Comparison of ENCODE assay signal across 8 mouse cellular contexts in the genomic region with DNA sequence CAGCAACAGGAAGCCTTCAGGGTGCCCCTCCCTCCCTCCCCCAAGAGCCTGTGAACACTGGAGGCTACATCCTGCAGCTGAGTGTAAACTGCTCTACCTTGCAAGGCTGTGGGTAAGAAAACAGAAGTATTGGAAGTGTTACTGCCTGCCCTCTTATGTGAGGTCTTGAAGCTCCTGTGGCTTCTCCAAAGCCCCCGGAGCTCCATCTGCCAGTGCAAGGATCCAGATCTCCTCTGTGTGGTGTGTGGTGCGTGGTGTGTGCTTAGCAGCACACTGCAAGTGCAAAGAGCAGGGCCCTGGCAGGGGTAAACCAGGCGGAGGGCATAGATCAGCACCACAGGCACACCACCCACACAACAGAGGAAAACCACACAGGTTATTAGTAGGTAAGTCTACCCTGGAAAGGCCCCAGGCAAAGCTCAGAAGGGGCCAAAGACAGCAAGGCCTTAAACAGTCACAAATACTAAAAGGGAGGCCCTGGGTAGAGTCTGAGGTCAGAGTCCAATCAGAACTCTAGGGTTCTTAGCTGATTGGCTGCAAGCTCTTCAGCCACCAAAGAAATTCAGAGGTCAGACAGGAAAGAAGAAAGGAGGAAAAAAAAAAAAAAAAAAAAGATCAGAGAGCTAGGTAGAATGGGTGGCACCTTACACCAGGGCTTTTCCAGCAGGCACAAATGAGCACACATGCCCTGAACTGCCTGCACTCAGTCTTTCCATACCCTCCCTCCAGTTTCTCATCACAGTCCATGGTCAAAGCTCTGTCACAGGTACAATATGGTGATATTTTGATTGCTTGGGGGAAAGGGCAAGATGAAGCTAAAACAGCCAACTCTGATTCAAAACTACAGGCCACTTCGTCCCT. TPM values are rescaled to one million over a fixed set of nuclear protein-coding genes. Genes with fewer than 3 reads are reported as not detected.
DNase-seq lines count a peak whose midpoint lies in the region; ATAC-seq lines count a peak whose summit lies in the region.

No protein-coding gene starts in this region.

- peak overlapping the region; percentile 98 for H3K9ac ChIP-seq in heart, embryonic 13.5 days

- no peaks in the 10 kb centered on the region for H3K9me3 ChIP-seq in heart, embryonic 13.5 days

- peaks cover 77% of the 10 kb centered on the region for H3K79me2 ChIP-seq in macrophage (ENCODE audit: inconsistent target)

- ATAC-seq in heart, embryonic 13.5 days (ENCODE audit: extremely low read depth, insufficient number of reproducible peaks, low FRiP score, low TSS enrichment), result no peak
- ATAC-seq in inflammation-experienced regulatory T-cells, adult 6 months, result peak; percentile 51

- H3K4me3 ChIP-seq in heart, embryonic 13.5 days, result peak overlapping the region; percentile 95
- peak overlapping the region; percentile 76 for H3K4me3 ChIP-seq in brown adipose tissue, adult 24 weeks (ENCODE audit: insufficient read depth, low read depth, low read length)
- peak overlapping the region; percentile 52 for H3K4me3 ChIP-seq in macrophage (ENCODE audit: inconsistent target)

- H3K4me1 ChIP-seq in heart, embryonic 13.5 days, result peaks cover 80% of the 10 kb centered on the region
- H3K4me1 ChIP-seq in brown adipose tissue, adult 24 weeks (ENCODE audit: control insufficient read depth, insufficient read depth, insufficient read length, low read length), result peaks cover 26% of the 10 kb centered on the region

- DNase-seq in heart, postnatal 4 days, result no peak
- no peak for DNase-seq in embryo, embryonic 10.5 days (ENCODE audit: low spot score)
- DNase-seq in embryo, embryonic 10 days (ENCODE audit: low spot score), result no peak
- DNase-seq in adrenal gland, adult 2 months, result no peak

- H3K27ac ChIP-seq in heart, embryonic 13.5 days (replicated peaks), result peak overlapping the region; percentile 84; the same call in 1 of the 2 replicates
- no peak overlapping the region for H3K27ac ChIP-seq in brown adipose tissue, adult 24 weeks (replicated peaks; ENCODE audit: low read depth, low read length)
- H3K27ac ChIP-seq in macrophage, result peak overlapping the region; percentile 45

- H3K36me3 ChIP-seq in heart, embryonic 13.5 days, result peaks cover 8% of the 10 kb centered on the region; the same call in 1 of the 2 replicates
- no peaks in the 10 kb centered on the region for H3K36me3 ChIP-seq in macrophage (ENCODE audit: inconsistent target)

- H3K27me3 ChIP-seq in heart, embryonic 13.5 days (replicated peaks), result no peaks in the 10 kb centered on the region

- peak overlapping the region; percentile 99 for H3K4me2 ChIP-seq in heart, embryonic 13.5 days

- WGBS in heart, embryonic 13.5 days, result 46% methylated on average over 4 of the region's 4 CpGs
- WGBS in macrophage (ENCODE audit: missing documents), result 3% methylated on average over 3 of the region's 4 CpGs

RNA-seq across cellular contexts. Expression of a gene that starts 13.5 kb away (rescaled TPM):
- polyA plus RNA-seq in heart, embryonic 13.5 days (2015; fragmentation: Nextera tagmentation; extraction: Ambion mirVana), result 37.9 and 43.4 TPM in 2 replicates
- 10 to 100 TPM; 76.6 to 80.9 TPM for total RNA-seq in heart, postnatal 4 days (2021)
- polyA plus RNA-seq in brown adipose tissue, adult 24 weeks (2012; ENCODE audit: insufficient read depth, insufficient read length, missing spikeins), result 8.1 and 11.2 TPM in 2 replicates
- 100 to 1,000 TPM in 2 of 3 experiments, 10 to 100 TPM in 1; 89.4 to 181 (median 130) TPM for polyA plus RNA-seq in inflammation-experienced regulatory T-cells, adult 6 months (2017; shearing (Covaris generic))
- 100 to 1,000 TPM in 24 of 26 experiments, 10 to 100 TPM in 2; 88.6 to 708 (median 387) TPM for total RNA-seq in macrophage (2018; cell fraction: chromatin; rRNA removed)
- 100 to 1,000 TPM in 1 of 26 experiments, 10 to 100 TPM in 25; 35.0 to 102 (median 78.6) TPM for total RNA-seq in macrophage (2018; cell fraction: cytosol; rRNA removed)
- 100 to 1,000 TPM in 18 of 26 experiments, 10 to 100 TPM in 8; 45.8 to 338 (median 152) TPM for total RNA-seq in macrophage (2018; cell fraction: nucleus; rRNA removed)
- 81.8 to 163 TPM (median 99.1 TPM) in 3 replicates for polyA plus RNA-seq in macrophage (2018)
- total RNA-seq in adrenal gland, adult 2 months (2021), result 10 to 100 TPM; 37.8 to 57.6 TPM
- 108 and 122 TPM in 2 replicates for polyA plus RNA-seq in adrenal gland, adult 2 months (2012; rRNA removed)

RNA-seq across cellular contexts. Expression of a gene that starts 16.6 kb away (rescaled TPM):
- 1.6 and 2.2 TPM in 2 replicates for polyA plus RNA-seq in heart, embryonic 13.5 days (2015; fragmentation: Nextera tagmentation; extraction: Ambion mirVana)
- not detected for total RNA-seq in heart, postnatal 4 days (2021)
- polyA plus RNA-seq in brown adipose tissue, adult 24 weeks (2012; ENCODE audit: insufficient read depth, insufficient read length, missing spikeins), result not detected in 2 replicates
- polyA plus RNA-seq in inflammation-experienced regulatory T-cells, adult 6 months (2017; shearing (Covaris generic)), result 1 to 10 TPM in 1 of 3 experiments, under 1 TPM in 2; 0.78 to 1.8 (median 0.83) TPM
- under 1 TPM in 4 of 26 experiments, not detected in 22; 0.40 to 0.81 (median 0.55) TPM for total RNA-seq in macrophage (2018; cell fraction: chromatin; rRNA removed)
- total RNA-seq in macrophage (2018; cell fraction: cytosol; rRNA removed), result not detected
- under 1 TPM in 3 of 26 experiments, not detected in 23; 0.37 to 0.86 (median 0.42) TPM for total RNA-seq in macrophage (2018; cell fraction: nucleus; rRNA removed)
- 0.09 TPM in 1 of 3 replicates, not detected in the others for polyA plus RNA-seq in macrophage (2018)
- total RNA-seq in adrenal gland, adult 2 months (2021), result not detected
- not detected in 2 replicates for polyA plus RNA-seq in adrenal gland, adult 2 months (2012; rRNA removed)

RNA-seq across cellular contexts. Expression of a gene that starts 30.0 kb away (rescaled TPM):
- 603 and 654 TPM in 2 replicates for polyA plus RNA-seq in heart, embryonic 13.5 days (2015; fragmentation: Nextera tagmentation; extraction: Ambion mirVana)
- 100 to 1,000 TPM; 102 to 110 TPM for total RNA-seq in heart, postnatal 4 days (2021)
- polyA plus RNA-seq in brown adipose tissue, adult 24 weeks (2012; ENCODE audit: insufficient read depth, insufficient read length, missing spikeins), result 1.8 TPM in 1 of 2 replicates, not detected in the other
- 1 to 10 TPM; 1.5 to 2.2 (median 1.5) TPM for polyA plus RNA-seq in inflammation-experienced regulatory T-cells, adult 6 months (2017; shearing (Covaris generic))
- 10 to 100 TPM in 8 of 26 experiments, 1 to 10 TPM in 14, under 1 TPM in 2, not detected in 2; 0.82 to 28.2 (median 8.1) TPM for total RNA-seq in macrophage (2018; cell fraction: chromatin; rRNA removed)
- total RNA-seq in macrophage (2018; cell fraction: cytosol; rRNA removed), result 1 to 10 TPM in 6 of 26 experiments, under 1 TPM in 18, not detected in 2; 0.19 to 1.9 (median 0.79) TPM
- total RNA-seq in macrophage (2018; cell fraction: nucleus; rRNA removed), result 10 to 100 TPM in 4 of 26 experiments, 1 to 10 TPM in 19, under 1 TPM in 1, not detected in 2; 0.92 to 18.5 (median 7.9) TPM
- 0.25 to 2.4 TPM (median 1.6 TPM) in 3 replicates for polyA plus RNA-seq in macrophage (2018)
- 1 to 10 TPM; 6.0 to 8.0 TPM for total RNA-seq in adrenal gland, adult 2 months (2021)
- 1.3 and 2.1 TPM in 2 replicates for polyA plus RNA-seq in adrenal gland, adult 2 months (2012; rRNA removed)

RNA-seq across cellular contexts. Expression of a gene that starts 35.1 kb away (rescaled TPM):
- polyA plus RNA-seq in heart, embryonic 13.5 days (2015; fragmentation: Nextera tagmentation; extraction: Ambion mirVana), result not detected in 2 replicates
- not detected for total RNA-seq in heart, postnatal 4 days (2021)
- polyA plus RNA-seq in brown adipose tissue, adult 24 weeks (2012; ENCODE audit: insufficient read depth, insufficient read length, missing spikeins), result not detected in 2 replicates
- polyA plus RNA-seq in inflammation-experienced regulatory T-cells, adult 6 months (2017; shearing (Covaris generic)), result 1 to 10 TPM in 1 of 3 experiments, under 1 TPM in 1, not detected in 1; 0.23 to 1.9 TPM
- total RNA-seq in macrophage (2018; cell fraction: chromatin; rRNA removed), result 1 to 10 TPM in 2 of 26 experiments, under 1 TPM in 2, not detected in 22; 0.62 to 1.2 (median 0.89) TPM
- total RNA-seq in macrophage (2018; cell fraction: cytosol; rRNA removed), result under 1 TPM in 3 of 26 experiments, not detected in 23; 0.05 to 0.19 (median 0.13) TPM
- total RNA-seq in macrophage (2018; cell fraction: nucleus; rRNA removed), result 1 to 10 TPM in 1 of 26 experiments, under 1 TPM in 5, not detected in 20; 0.40 to 1.2 (median 0.51) TPM
- polyA plus RNA-seq in macrophage (2018), result not detected in 3 replicates
- total RNA-seq in adrenal gland, adult 2 months (2021), result 1 to 10 TPM; 2.1 to 3.1 TPM
- 0.28 and 0.49 TPM in 2 replicates for polyA plus RNA-seq in adrenal gland, adult 2 months (2012; rRNA removed)

Comparison
In these comparisons a context has a peak if more than half of its experiments do, and no peak if none do; other contexts are left out.
1. RNA of a gene that starts 30.0 kb away (polyA plus RNA-seq): 603 to 654 TPM in heart, embryonic 13.5 days; 1.8 TPM in brown adipose tissue, adult 24 weeks, 0.25 to 2.4 TPM in macrophage, 1.5 to 2.2 TPM in inflammation-experienced regulatory T-cells, adult 6 months and 1.3 to 2.1 TPM in adrenal gland, adult 2 months; every median in the first group is over 100 times any median in the second.
2. Peak in every context shown above with its lines, with median percentiles within 50 percentile points of each other: H3K4me3 ChIP-seq.